In genomic region chr11:83541415-83541814, GRCm38 (mm10) we compare ENCODE assay signal across 26 mouse cellular contexts. TPM values are rescaled to one million over a fixed set of nuclear protein-coding genes. Genes with fewer than 3 reads are reported as not detected.
DNase-seq lines count a peak whose midpoint lies in the region; ATAC-seq and TF ChIP-seq lines count a peak whose summit lies in the region.
"Had no signal": no experiment of that assay in that cellular context is flagged by ENCODE, and none has a peak within 500 bp of the region (broad histone marks: within the 10 kb centered on the region; RNA-seq: fewer than 3 reads in every experiment).

No protein-coding gene starts in this region.

- no peaks in the 10 kb centered on the region for H3K36me3 ChIP-seq in liver, postnatal 0 days (replicated peaks; ENCODE audit: insufficient read depth, low read length)
- H3K36me3 ChIP-seq in liver, embryonic 12.5 days = no peaks in the 10 kb centered on the region
- peaks cover 0 to 8% of the 10 kb centered on the region in 2 experiments for H3K36me3 ChIP-seq in CH12.LX (replicated peaks in 1 of 2; ENCODE audit: control insufficient read depth in 1 of 2, insufficient read depth in 1 of 2, low read length in 1 of 2)
- no peaks in the 10 kb centered on the region for H3K36me3 ChIP-seq in MEL (ENCODE audit: control insufficient read depth in 1 of 2, insufficient read depth in 2 of 2, low read length in 2 of 2)
- H3K36me3 ChIP-seq in macrophage (ENCODE audit: inconsistent target) = no peaks in the 10 kb centered on the region
- no peaks in the 10 kb centered on the region for H3K36me3 ChIP-seq in forebrain, embryonic 10.5 days (replicated peaks)
- H3K36me3 ChIP-seq: embryonic facial prominence, embryonic 10.5 days; embryonic facial prominence, embryonic 12.5 days; forebrain, embryonic 12.5 days; G1E had no signal

- TF ChIP-seq CTCF in liver, postnatal 0 days (IDR thresholded peaks at IDR 0.05; ENCODE audit: low read depth) = no peak
- no peak for TF ChIP-seq CTCF in CH12.LX (conservative IDR thresholded peaks at IDR 0.05 in 1 of 2, IDR thresholded peaks at IDR 0.05 in 1 of 2; ENCODE audit: low read depth in 2 of 2, low read length in 2 of 2)
- TF ChIP-seq CTCF in MEL (IDR thresholded peaks at IDR 0.05 in 2 of 3, conservative IDR thresholded peaks at IDR 0.05 in 1 of 3; ENCODE audit: control insufficient read depth in 1 of 3, insufficient read depth in 1 of 3, low read depth in 2 of 3, low read length in 3 of 3, poor library complexity in 1 of 3, severe bottlenecking in 1 of 3) = no peak

- no peak for TF ChIP-seq EP300 in liver, postnatal 0 days (IDR thresholded peaks at IDR 0.05; ENCODE audit: low read depth)
- TF ChIP-seq EP300 in CH12.LX (IDR thresholded peaks at IDR 0.05; ENCODE audit: low read length) (no peak), MEL (IDR thresholded peaks at IDR 0.05; ENCODE audit: low read depth in 1 of 2, low read length in 2 of 2) (no peak)

- H3K27ac ChIP-seq in liver, postnatal 0 days (ENCODE audit: low read depth) = 0 out of 2 replicates have a peak overlapping the region, but pooled peaks have one; percentile 18
- no peak overlapping the region for H3K27ac ChIP-seq in liver, embryonic 12.5 days
- H3K27ac ChIP-seq in CH12.LX (ENCODE audit: insufficient read depth, low read depth) (no peak overlapping the region), MEL (ENCODE audit: control insufficient read depth, low read depth, low read length) (no peak overlapping the region), macrophage (peak overlapping the region; percentile 51)
- H3K27ac ChIP-seq in forebrain, embryonic 10.5 days = no peak overlapping the region
- H3K27ac ChIP-seq: embryonic facial prominence, embryonic 10.5 days; embryonic facial prominence, embryonic 12.5 days; forebrain, embryonic 12.5 days had no signal

- no peaks in the 10 kb centered on the region for H3K27me3 ChIP-seq in liver, postnatal 0 days (ENCODE audit: insufficient read depth, low read length)
- H3K27me3 ChIP-seq in liver, embryonic 12.5 days (replicated peaks) = no peaks in the 10 kb centered on the region
- no peaks in the 10 kb centered on the region for H3K27me3 ChIP-seq in CH12.LX (replicated peaks)
- no peaks in the 10 kb centered on the region; a peak in 1 of 4 replicates for H3K27me3 ChIP-seq in MEL (ENCODE audit: control insufficient read depth in 1 of 2, insufficient read depth in 2 of 2, low read length in 2 of 2)
- H3K27me3 ChIP-seq in forebrain, embryonic 10.5 days (ENCODE audit: poor library complexity, severe bottlenecking) = no peaks in the 10 kb centered on the region
- H3K27me3 ChIP-seq: embryonic facial prominence, embryonic 12.5 days; forebrain, embryonic 12.5 days had no signal

- TF ChIP-seq RAD21 in CH12.LX (IDR thresholded peaks at IDR 0.05; ENCODE audit: low read depth, low read length) = no peak
- no peak for TF ChIP-seq RAD21 in MEL (IDR thresholded peaks at IDR 0.05; ENCODE audit: low read depth, low read length)

- no peak for DNase-seq in liver, postnatal 0 days
- DNase-seq in CH12.LX (ENCODE audit: extremely low read depth) (no peak), MEL (ENCODE audit: low read depth, low spot score) (no peak)
- no peak for DNase-seq in forebrain, embryonic 10.5 days (ENCODE audit: extremely low spot score, low spot score)
- no peak for DNase-seq in kidney, adult 18-20 months
- DNase-seq: adrenal gland, adult 2 months; adrenal gland, postnatal 10 days; adrenal gland, postnatal 25 days; B cell, adult 2 months; cerebellum, adult 11-12 months; cerebellum, adult 2 months; cerebellum, adult 9-10 months; cerebellum, postnatal 10 days; cerebellum, postnatal 25 days had no signal

- no peaks in the 10 kb centered on the region for H3K4me1 ChIP-seq in liver, postnatal 0 days (ENCODE audit: insufficient read depth)
- H3K4me1 ChIP-seq in liver, embryonic 12.5 days = 0 out of 2 replicates have a peak, but pooled peaks cover 6% of the 10 kb centered on the region
- H3K4me1 ChIP-seq in CH12.LX (ENCODE audit: control insufficient read depth in 1 of 2, insufficient read depth in 2 of 2) (peaks cover 14 to 45% of the 10 kb centered on the region in 2 experiments), MEL (ENCODE audit: control insufficient read depth in 1 of 2, insufficient read depth in 2 of 2, low read length in 2 of 2) (0 out of 4 replicates have a peak, but pooled peaks cover 0 to 3% of the 10 kb centered on the region in 2 experiments)
- no peaks in the 10 kb centered on the region for H3K4me1 ChIP-seq in forebrain, embryonic 10.5 days
- H3K4me1 ChIP-seq: embryonic facial prominence, embryonic 10.5 days; forebrain, embryonic 12.5 days had no signal

- H3K9ac ChIP-seq in liver, postnatal 0 days (replicated peaks) = no peak overlapping the region
- H3K9ac ChIP-seq in liver, embryonic 12.5 days = no peak overlapping the region
- H3K9ac ChIP-seq in CH12.LX (ENCODE audit: insufficient read depth, low read depth) (no peak overlapping the region), MEL (ENCODE audit: control insufficient read depth, low read depth, low read length, poor library complexity, severe bottlenecking) (no peak overlapping the region)
- H3K9ac ChIP-seq: embryonic facial prominence, embryonic 12.5 days; forebrain, embryonic 12.5 days had no signal

- no peak overlapping the region for H3K4me3 ChIP-seq in liver, postnatal 0 days (ENCODE audit: low read depth, low read length)
- H3K4me3 ChIP-seq in liver, embryonic 12.5 days = no peak overlapping the region
- H3K4me3 ChIP-seq in CH12.LX (replicated peaks in 1 of 3; ENCODE audit: low read depth in 2 of 3, low read length in 2 of 3, poor library complexity in 1 of 3) (no peak overlapping the region), MEL (ENCODE audit: control insufficient read depth in 1 of 2, insufficient read depth in 1 of 2, low read depth in 2 of 2, low read length in 2 of 2) (no peak overlapping the region), macrophage (ENCODE audit: inconsistent target) (no peak overlapping the region)
- H3K4me3 ChIP-seq in forebrain, embryonic 10.5 days = no peak overlapping the region
- H3K4me3 ChIP-seq: embryonic facial prominence, embryonic 10.5 days; embryonic facial prominence, embryonic 12.5 days; forebrain, embryonic 12.5 days had no signal

- no peak overlapping the region for H3K4me2 ChIP-seq in liver, postnatal 0 days (ENCODE audit: low read depth, low read length)
- no peak overlapping the region for H3K4me2 ChIP-seq in liver, embryonic 12.5 days
- H3K4me2 ChIP-seq in CH12.LX (ENCODE audit: insufficient read depth, low read depth, poor library complexity, severe bottlenecking) = no peak overlapping the region
- H3K4me2 ChIP-seq: embryonic facial prominence, embryonic 12.5 days; forebrain, embryonic 12.5 days had no signal

- TF ChIP-seq POLR2A in CH12.LX (IDR thresholded peaks at IDR 0.05; ENCODE audit: low read depth, low read length) (no peak), MEL (IDR thresholded peaks at IDR 0.05; ENCODE audit: control insufficient read depth in 1 of 2, insufficient read depth in 1 of 2, low read depth in 1 of 2, low read length in 2 of 2, poor library complexity in 1 of 2) (no peak)

- in situ Hi-C loops in CH12.LX (cut with MboI; ENCODE audit: low pct_ligation_motif_present, low pct_unique_long_range_greater_than_20kb, low sequenced_read_pairs) = no loop called here

- ATAC-seq in liver, postnatal 0 days = no peak
- ATAC-seq in liver, embryonic 12.5 days = no peak
- ATAC-seq: CD4-positive, CD25-positive, alpha-beta regulatory T cell, adult 4 months; forebrain, embryonic 14.5 days; forebrain, embryonic 16.5 days had no signal

- H3K9me3 ChIP-seq in liver, postnatal 0 days (ENCODE audit: low read length) = no peaks in the 10 kb centered on the region
- no peaks in the 10 kb centered on the region for H3K9me3 ChIP-seq in liver, embryonic 12.5 days (replicated peaks)
- H3K9me3 ChIP-seq in CH12.LX (replicated peaks; ENCODE audit: low read length) = peaks cover 6% of the 10 kb centered on the region
- H3K9me3 ChIP-seq in MEL (replicated peaks; ENCODE audit: insufficient read depth, low read length) = no peaks in the 10 kb centered on the region
- no peaks in the 10 kb centered on the region for H3K9me3 ChIP-seq in forebrain, embryonic 10.5 days
- H3K9me3 ChIP-seq: embryonic facial prominence, embryonic 10.5 days; embryonic facial prominence, embryonic 12.5 days; forebrain, embryonic 12.5 days; G1E had no signal

- WGBS in liver, postnatal 0 days (ENCODE audit: insufficient replicate concordance) = 69% methylated on average over 3 of the region's 3 CpGs
- 63% methylated on average over 3 of the region's 3 CpGs for WGBS in liver, embryonic 12.5 days (ENCODE audit: insufficient replicate concordance)
- WGBS in macrophage (ENCODE audit: missing documents) = 82% methylated on average over 3 of the region's 3 CpGs
- WGBS in forebrain, embryonic 10.5 days = 86% methylated on average over 3 of the region's 3 CpGs

- H3K79me2 ChIP-seq in CH12.LX (replicated peaks; ENCODE audit: control insufficient read depth, extremely low read depth, insufficient read depth, poor library complexity, severe bottlenecking) (no peaks in the 10 kb centered on the region), MEL (ENCODE audit: control insufficient read depth, insufficient read depth, low read length, poor library complexity) (no peaks in the 10 kb centered on the region), macrophage (ENCODE audit: inconsistent target) (no peaks in the 10 kb centered on the region)

- dilution Hi-C loops in CH12.LX (cut with MboI; ENCODE audit: extremely low pct_ligation_motif_present, extremely low pct_unique_long_range_greater_than_20kb, low sequenced_read_pairs) = no loop called here

RNA-seq across cellular contexts. Expression of gene Ccl5, which starts 11.1 kb away (rescaled TPM):
- polyA plus RNA-seq in liver, postnatal 0 days (2015; fragmentation: Nextera tagmentation; extraction: Ambion mirVana) = 8.6 and 12.7 TPM in 2 replicates
- 0.33 TPM in 1 of 2 replicates, not detected in the other for polyA plus RNA-seq in liver, embryonic 12.5 days (2016; fragmentation: Nextera tagmentation; extraction: Ambion mirVana)
- total RNA-seq in CH12.LX (2012; rRNA removed) (0.68 TPM in 1 of 2 replicates, not detected in the other), CH12.LX (2014; rRNA removed) (0.60 TPM in 1 of 2 replicates, not detected in the other), MEL (2012; rRNA removed) (not detected in 2 replicates)
- polyA plus RNA-seq in CH12.LX (2012; ENCODE audit: insufficient read length, low read depth) (1.3 and 1.9 TPM in 2 replicates), MEL (2012; ENCODE audit: insufficient read depth in 1 of 2, insufficient read length in 2 of 2, low read depth in 1 of 2, low replicate concordance in 2 of 2, missing spikeins in 1 of 2) (under 1 TPM in 1 of 2 experiments, not detected in 1; 0.56 TPM), macrophage (2018) (67.6 to 220 TPM (median 169 TPM) in 3 replicates)
- 1,000 to 10,000 TPM in 11 of 26 experiments, 100 to 1,000 TPM in 8, 10 to 100 TPM in 5, 1 to 10 TPM in 2; 2.2 to 3,982 (median 702) TPM for total RNA-seq in macrophage (2018; cell fraction: chromatin; rRNA removed)
- over 10,000 TPM in 13 of 26 experiments, 1,000 to 10,000 TPM in 2, 100 to 1,000 TPM in 6, 10 to 100 TPM in 5; 36.9 to 23,037 (median 8,667) TPM for total RNA-seq in macrophage (2018; cell fraction: cytosol; rRNA removed)
- 1,000 to 10,000 TPM in 18 of 26 experiments, 100 to 1,000 TPM in 2, 10 to 100 TPM in 6; 20.5 to 8,493 (median 2,733) TPM for total RNA-seq in macrophage (2018; cell fraction: nucleus; rRNA removed)
- 0.22 TPM in 1 of 2 replicates, not detected in the other for polyA plus RNA-seq in forebrain, embryonic 10.5 days (2016; fragmentation: Nextera tagmentation; extraction: Ambion mirVana)
- polyA plus RNA-seq: embryonic facial prominence, embryonic 10.5 days; forebrain, embryonic 12.5 days; G1E had no signal

RNA-seq across cellular contexts. Expression of gene Heatr9, which starts 19.4 kb away (rescaled TPM):
- polyA plus RNA-seq in liver, postnatal 0 days (2015; fragmentation: Nextera tagmentation; extraction: Ambion mirVana) = not detected in 2 replicates
- not detected in 2 replicates for polyA plus RNA-seq in liver, embryonic 12.5 days (2016; fragmentation: Nextera tagmentation; extraction: Ambion mirVana)
- total RNA-seq in CH12.LX (2012; rRNA removed) (not detected in 2 replicates), CH12.LX (2014; rRNA removed) (not detected in 2 replicates), MEL (2012; rRNA removed) (not detected in 2 replicates)
- polyA plus RNA-seq in CH12.LX (2012; ENCODE audit: insufficient read length, low read depth) (not detected in 2 replicates), MEL (2012; ENCODE audit: insufficient read depth in 1 of 2, insufficient read length in 2 of 2, low read depth in 1 of 2, low replicate concordance in 2 of 2, missing spikeins in 1 of 2) (not detected), macrophage (2018) (0.34 TPM in 1 of 3 replicates, not detected in the others)
- total RNA-seq in macrophage (2018; cell fraction: chromatin; rRNA removed) = 10 to 100 TPM in 13 of 26 experiments, 1 to 10 TPM in 4, under 1 TPM in 2, not detected in 7; 0.46 to 47.2 (median 24.0) TPM
- 1 to 10 TPM in 13 of 26 experiments, under 1 TPM in 9, not detected in 4; 0.06 to 7.3 (median 3.8) TPM for total RNA-seq in macrophage (2018; cell fraction: cytosol; rRNA removed)
- total RNA-seq in macrophage (2018; cell fraction: nucleus; rRNA removed) = 10 to 100 TPM in 11 of 26 experiments, 1 to 10 TPM in 7, under 1 TPM in 2, not detected in 6; 0.30 to 52.8 (median 16.6) TPM
- polyA plus RNA-seq in forebrain, embryonic 10.5 days (2016; fragmentation: Nextera tagmentation; extraction: Ambion mirVana) = not detected in 2 replicates
- total RNA-seq: adrenal gland, adult 2 months; adrenal gland, postnatal 10 days; adrenal gland, postnatal 25 days; adrenal gland, postnatal 4 days; G1E had no signal
- polyA plus RNA-seq: adrenal gland, adult 2 months; cerebellum, adult 2 months; cortical plate, adult 2 months; embryonic facial prominence, embryonic 10.5 days; embryonic facial prominence, embryonic 12.5 days; embryonic facial prominence, embryonic 14.5 days; forebrain, embryonic 14.5 days; forebrain, embryonic 16.5 days; G1E had no signal

RNA-seq across cellular contexts. Expression of gene Ccl9, which starts 37.0 kb away (rescaled TPM):
- polyA plus RNA-seq in liver, postnatal 0 days (2015; fragmentation: Nextera tagmentation; extraction: Ambion mirVana) = 92.6 and 107 TPM in 2 replicates
- polyA plus RNA-seq in liver, embryonic 12.5 days (2016; fragmentation: Nextera tagmentation; extraction: Ambion mirVana) = 9.7 and 11.9 TPM in 2 replicates
- 0.42 TPM in 1 of 2 replicates, not detected in the other for total RNA-seq in CH12.LX (2012; rRNA removed)
- 0.63 and 0.67 TPM in 2 replicates for total RNA-seq in CH12.LX (2014; rRNA removed)
- polyA plus RNA-seq in CH12.LX (2012; ENCODE audit: insufficient read length, low read depth) = 0.64 and 0.81 TPM in 2 replicates
- 0.33 and 0.62 TPM in 2 replicates for total RNA-seq in MEL (2012; rRNA removed)
- polyA plus RNA-seq in MEL (2012; ENCODE audit: insufficient read depth in 1 of 2, insufficient read length in 2 of 2, low read depth in 1 of 2, low replicate concordance in 2 of 2, missing spikeins in 1 of 2) = 1 to 10 TPM in 1 of 2 experiments, not detected in 1; 1.7 TPM
- total RNA-seq in macrophage (2018; cell fraction: chromatin; rRNA removed) = 100 to 1,000 TPM in 16 of 26 experiments, 10 to 100 TPM in 10; 27.1 to 700 (median 152) TPM
- total RNA-seq in macrophage (2018; cell fraction: cytosol; rRNA removed) = 1,000 to 10,000 TPM in 7 of 26 experiments, 100 to 1,000 TPM in 19; 287 to 1,885 (median 507) TPM
- total RNA-seq in macrophage (2018; cell fraction: nucleus; rRNA removed) = 1,000 to 10,000 TPM in 2 of 26 experiments, 100 to 1,000 TPM in 23, 10 to 100 TPM in 1; 94.4 to 1,218 (median 394) TPM
- polyA plus RNA-seq in macrophage (2018) = 289 to 625 TPM (median 620 TPM) in 3 replicates
- polyA plus RNA-seq in forebrain, embryonic 10.5 days (2016; fragmentation: Nextera tagmentation; extraction: Ambion mirVana) = 0.55 and 1.4 TPM in 2 replicates
- polyA plus RNA-seq: CD4-positive, CD25-positive, alpha-beta regulatory T cell, adult 4 months had no signal

RNA-seq across cellular contexts. Expression of gene Ccl6, which starts 51.5 kb away (rescaled TPM):
- polyA plus RNA-seq in liver, postnatal 0 days (2015; fragmentation: Nextera tagmentation; extraction: Ambion mirVana) = 46.9 and 55.2 TPM in 2 replicates
- polyA plus RNA-seq in liver, embryonic 12.5 days (2016; fragmentation: Nextera tagmentation; extraction: Ambion mirVana) = 8.0 and 8.8 TPM in 2 replicates
- total RNA-seq in CH12.LX (2012; rRNA removed) = 0.13 and 0.30 TPM in 2 replicates
- total RNA-seq in CH12.LX (2014; rRNA removed) = 1.2 and 1.8 TPM in 2 replicates
- 0.93 and 1.3 TPM in 2 replicates for polyA plus RNA-seq in CH12.LX (2012; ENCODE audit: insufficient read length, low read depth)
- total RNA-seq in MEL (2012; rRNA removed) = not detected in 2 replicates
- polyA plus RNA-seq in MEL (2012; ENCODE audit: insufficient read depth in 1 of 2, insufficient read length in 2 of 2, low read depth in 1 of 2, low replicate concordance in 2 of 2, missing spikeins in 1 of 2) = not detected
- total RNA-seq in macrophage (2018; cell fraction: chromatin; rRNA removed) = 100 to 1,000 TPM in 5 of 26 experiments, 10 to 100 TPM in 21; 13.7 to 172 (median 40.9) TPM
- total RNA-seq in macrophage (2018; cell fraction: cytosol; rRNA removed) = 100 to 1,000 TPM; 122 to 667 (median 326) TPM
- total RNA-seq in macrophage (2018; cell fraction: nucleus; rRNA removed) = 100 to 1,000 TPM in 13 of 26 experiments, 10 to 100 TPM in 13; 47.6 to 271 (median 103) TPM
- 508 to 1,107 TPM (median 907 TPM) in 3 replicates for polyA plus RNA-seq in macrophage (2018)
- polyA plus RNA-seq in forebrain, embryonic 10.5 days (2016; fragmentation: Nextera tagmentation; extraction: Ambion mirVana) = 2.1 and 2.2 TPM in 2 replicates
- polyA plus RNA-seq: CD4-positive, CD25-positive, alpha-beta regulatory T cell, adult 4 months had no signal

Comparison
In these comparisons a context has a peak if more than half of its experiments do, and no peak if none do; other contexts are left out.
1. H3K27ac ChIP-seq: peak in liver, postnatal 0 days (single experiment) and macrophage (single experiment); none in liver, embryonic 12.5 days (single experiment), CH12.LX (single experiment), MEL (single experiment) and forebrain, embryonic 10.5 days (single experiment).